Mouse (Mus musculus) cortical plate, adult 2 months (tissue): Measurements from ENCODE around the gene Sfn. TPM values are rescaled to one million over a fixed set of nuclear protein-coding genes. Genes with fewer than 3 reads are reported as not detected.
"Not testable (repeated sequence)": the region's sequence is repeated elsewhere in the genome, so short reads cannot be mapped to it uniquely, and the experiment has no call there.

ENCODE experiments used
- H3K27ac ChIP-seq: fragments of 200-500 bp; 2 replicates; pipeline ENCODE4 v1.5.1; 2012; ENCODE audit warnings: low read length, control low read depth, inconsistent platforms; ENCODE audit not compliant: insufficient read depth
- H3K4me1 ChIP-seq: fragments of 200-500 bp; 2 replicates; pipeline ENCODE4 v1.6.1; 2011; ENCODE audit warnings: low read length; ENCODE audit not compliant: control insufficient read depth, insufficient read depth
- H3K4me3 ChIP-seq: fragments of 200-500 bp; 2 replicates; pipeline ENCODE4 v1.5.1; 2011; ENCODE audit warnings: mild to moderate bottlenecking, low read length, control low read depth; ENCODE audit not compliant: insufficient read depth
- CTCF ChIP-seq: fragments of 200-500 bp; IDR thresholded peaks from 2 replicates; pipeline ENCODE4 v1.5.1; 2011; ENCODE audit warnings: mild to moderate bottlenecking, control low read depth, low read length; ENCODE audit not compliant: insufficient read depth; ENCODE audit errors: extremely low read depth
- POLR2A ChIP-seq: fragments of 200-500 bp; IDR thresholded peaks from 2 replicates; pipeline ENCODE4 v1.6.1; 2011; ENCODE audit warnings: mild to moderate bottlenecking, low read length, control low read depth; ENCODE audit not compliant: insufficient read depth; ENCODE audit errors: extremely low read depth
- polyA plus RNA-seq: library from polyadenylated mRNA; depleted of rRNA; stranded (reverse); fragments of >200 nt; gene quantifications from 2 replicates; pipeline ENCODE4 v1.2.3, GENCODE M21; 2012; rRNA removed

The Sfn gene
- 2.1 and 2.6 TPM in 2 replicates for polyA plus RNA-seq

GRCm38 (mm10) chr4:133601721-133602218 is at the start of gene Sfn:
Gene Sfn, minus strand, starts transcription at chr4:133602168.
- Histone ChIP-seq H3K4me3 (no peak within 1 kb of the TSS), H3K4me1 (peaks cover 2% of the 10 kb centered on the region; the same call in 1 of the 2 replicates), H3K27ac (no peak within 1 kb of the TSS)
- TF ChIP-seq CTCF (0 out of 2 replicates have a peak, but pooled peaks have one; percentile 16), POLR2A (no peak)

GRCm38 (mm10) chr4:133651445-133651844 is 49.5 kb upstream of the Sfn start:
- H3K4me3 ChIP-seq = no peak overlapping the region
- no peaks in the 10 kb centered on the region for H3K4me1 ChIP-seq
- TF ChIP-seq POLR2A (no peak), CTCF (no peak)
- H3K27ac ChIP-seq = no peak overlapping the region

DNA sequence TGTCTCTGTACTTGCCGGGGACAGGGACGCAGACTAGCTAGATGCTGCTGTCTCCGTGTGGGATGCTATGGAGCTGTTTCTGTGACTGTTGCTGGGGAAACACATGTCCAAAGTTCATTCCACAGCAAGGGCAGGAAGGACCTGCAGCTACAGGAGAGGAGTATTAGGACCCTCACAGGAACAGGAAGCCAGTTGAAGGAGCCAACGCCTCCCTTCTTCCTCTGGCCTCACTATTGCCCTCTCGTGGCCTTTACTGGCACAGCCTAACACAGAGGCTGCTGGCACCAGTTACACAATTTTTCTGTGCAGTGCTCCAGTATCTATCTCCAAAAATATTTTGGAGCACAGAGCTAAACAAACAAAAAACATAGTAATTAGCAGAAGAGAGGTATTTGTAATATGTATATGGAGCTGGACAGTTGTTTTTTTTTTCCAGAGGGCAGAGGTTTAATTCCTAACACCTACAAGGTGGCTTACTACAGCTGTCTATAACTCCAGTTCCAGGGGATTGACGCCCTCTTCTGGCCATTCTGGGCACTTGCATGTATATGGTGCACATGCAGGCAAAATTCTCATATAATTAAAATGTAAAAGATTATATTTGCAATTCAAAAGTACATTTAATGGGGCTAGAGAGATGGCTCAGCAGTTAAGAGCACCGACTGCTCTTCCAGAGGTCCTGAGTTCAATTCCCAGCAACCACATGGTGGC is 48.2 kb upstream of the Sfn start, which contains the start of gene Zdhhc18:
Gene Zdhhc18, minus strand, starts transcription at position 166 of the 711 bp plus-strand sequence.
- Histone ChIP-seq H3K4me1 (no peaks in the 10 kb centered on the region), H3K27ac (no peak within 1 kb of the TSS), H3K4me3 (peak within 1 kb of the TSS; percentile 39)

GRCm38 (mm10) chr4:133649464-133649863 is 47.5 kb upstream of the Sfn start:
- not testable (repeated sequence) for H3K27ac ChIP-seq, H3K4me1 ChIP-seq
- H3K4me3 ChIP-seq = peak overlapping the region; percentile 39

More for the DNA sequence above, 48.2 kb upstream of the Sfn start, which contains the start of gene Zdhhc18:
- TF ChIP-seq CTCF (peak; percentile 77), POLR2A (no peak)

- no peak for TF ChIP-seq CTCF
- no peak for TF ChIP-seq POLR2A
- no peaks in the 10 kb centered on the region for H3K4me1 ChIP-seq
Observed at GRCm38 (mm10) chr4:133645680-133646079, 43.7 kb upstream of the Sfn start.

DNA sequence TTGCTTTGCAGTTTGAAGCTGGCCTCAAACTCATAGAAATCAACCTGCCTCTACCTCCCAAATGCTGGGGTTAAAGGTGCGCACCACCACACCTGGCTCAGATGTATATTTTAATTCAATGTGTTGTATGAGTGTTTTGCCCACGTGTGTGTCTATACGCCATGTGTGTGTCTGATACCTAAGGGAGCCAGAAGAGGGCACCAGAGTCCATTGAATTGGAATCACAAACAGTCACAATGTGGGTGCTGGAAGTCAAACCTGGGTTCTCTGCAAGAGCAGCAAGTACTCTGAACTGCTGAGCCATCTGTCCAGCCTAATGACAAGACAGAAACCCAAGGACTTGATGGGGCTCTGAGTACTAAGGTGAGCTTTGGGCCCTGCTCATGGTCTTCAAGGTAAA is 43.2 kb upstream of the Sfn start:
- TF ChIP-seq POLR2A (no peak), CTCF (0 out of 2 replicates have a peak, but pooled peaks have one; percentile 15)
- Histone ChIP-seq H3K27ac (no peak overlapping the region), H3K4me3 (no peak overlapping the region), H3K4me1 (no peaks in the 10 kb centered on the region)

More at GRCm38 (mm10) chr4:133645680-133646079, 43.7 kb upstream of the Sfn start:
- Histone ChIP-seq H3K27ac (no peak overlapping the region), H3K4me3 (no peak overlapping the region)

DNA sequence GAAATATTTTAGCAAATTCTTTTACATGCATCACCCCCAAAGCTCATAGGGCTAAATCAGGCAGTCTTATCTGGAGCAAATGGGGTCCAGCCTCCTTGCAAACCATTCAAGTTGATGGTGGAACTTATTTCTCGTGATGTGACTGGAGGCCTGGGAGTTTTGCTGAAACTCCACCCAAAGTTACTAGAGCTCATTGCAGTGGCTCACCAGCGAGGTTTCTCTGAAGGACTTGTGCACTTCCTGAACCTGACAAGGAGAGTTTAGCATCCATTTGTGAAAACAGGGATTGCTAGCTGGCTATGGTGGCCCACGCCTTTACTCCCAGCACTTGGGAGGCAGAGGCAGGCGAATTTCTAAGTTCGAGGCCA is 32.1 kb upstream of the Sfn start:
- no peak for TF ChIP-seq CTCF
- TF ChIP-seq POLR2A = no peak
- Histone ChIP-seq H3K4me3 (no peak overlapping the region), H3K4me1 (peaks cover 7% of the 10 kb centered on the region), H3K27ac (no peak overlapping the region)

GRCm38 (mm10) chr4:133633332-133634042 is 31.5 kb upstream of the Sfn start:
- TF ChIP-seq POLR2A (no peak), CTCF (peak; percentile 49)
- peak overlapping the region; percentile 60 for H3K4me3 ChIP-seq
- H3K4me1 ChIP-seq = peaks cover 7% of the 10 kb centered on the region
- H3K27ac ChIP-seq = 0 out of 2 replicates have a peak overlapping the region, but pooled peaks have one; percentile 39

- H3K27ac ChIP-seq = no peak overlapping the region
- H3K4me1 ChIP-seq = peaks cover 7% of the 10 kb centered on the region
- H3K4me3 ChIP-seq = peak overlapping the region; percentile 60
- no peak for TF ChIP-seq POLR2A
Observed at GRCm38 (mm10) chr4:133632483-133633327, 30.7 kb upstream of the Sfn start.
